Mouse (Mus musculus) R1 (cell line): ENCODE data around the gene Setd1a.

ENCODE experiments used
- DNase-seq: peaks from one replicate; pipeline ENCODE4 v3.0.0-alpha.2; 2018; ENCODE audit warnings: low read depth, low spot score

Setd1a gene

GRCm38 (mm10) chr7:127799738-127800137 lies 23.3 kb downstream of the Setd1a start:
- DNase-seq, result no peak

GRCm38 (mm10) chr7:127800435-127801009 lies 24.1 kb downstream of the Setd1a start, which contains the start of gene Hsd3b7:
TSS of gene Hsd3b7 (plus strand) at chr7:127800604.
- peak; percentile 94 for DNase-seq

- peak; percentile 34 for DNase-seq
Measured at GRCm38 (mm10) chr7:127801010-127801621, 24.6 kb downstream of the Setd1a start.

- DNase-seq, result no peak
Measured at GRCm38 (mm10) chr7:127802313-127802712, 25.8 kb downstream of the Setd1a start.

- no peak for DNase-seq
Measured at GRCm38 (mm10) chr7:127808821-127809220, 32.4 kb downstream of the Setd1a start.

GRCm38 (mm10) chr7:127809846-127810245 lies 33.4 kb downstream of the Setd1a start:
- DNase-seq, result peak; percentile 74

GRCm38 (mm10) chr7:127810650-127811049 lies 34.2 kb downstream of the Setd1a start:
- DNase-seq, result no peak

- DNase-seq, result peak; percentile 26
Measured at GRCm38 (mm10) chr7:127811240-127811639, 34.8 kb downstream of the Setd1a start.

GRCm38 (mm10) chr7:127812292-127812691 lies 35.8 kb downstream of the Setd1a start:
- no peak for DNase-seq

GRCm38 (mm10) chr7:127813821-127814220 lies 37.4 kb downstream of the Setd1a start:
- DNase-seq, result no peak

- DNase-seq, result no peak
Measured at GRCm38 (mm10) chr7:127814241-127814921, 37.9 kb downstream of the Setd1a start.

- DNase-seq, result no peak
Measured at GRCm38 (mm10) chr7:127815116-127815665, 38.7 kb downstream of the Setd1a start.

GRCm38 (mm10) chr7:127815954-127816821 lies 39.7 kb downstream of the Setd1a start:
- peak; percentile 74 for DNase-seq

- no peak for DNase-seq
Measured at GRCm38 (mm10) chr7:127817053-127817452, 40.6 kb downstream of the Setd1a start.

- DNase-seq, result no peak
Measured at GRCm38 (mm10) chr7:127817776-127818175, 41.3 kb downstream of the Setd1a start.

- no peak for DNase-seq
Measured at GRCm38 (mm10) chr7:127820836-127821509, 44.5 kb downstream of the Setd1a start.

- no peak for DNase-seq
Measured at GRCm38 (mm10) chr7:127822494-127822893, 46.0 kb downstream of the Setd1a start.

GRCm38 (mm10) chr7:127823236-127824171 lies 47.0 kb downstream of the Setd1a start:
- DNase-seq, result no peak

- peak; percentile 44 for DNase-seq
Measured at GRCm38 (mm10) chr7:127824176-127824871, 47.9 kb downstream of the Setd1a start, which contains the start of the genes Stx4a and Stx1b. TSS of gene Stx4a (plus strand) at chr7:127824294. TSS of gene Stx1b (minus strand) at chr7:127824549.
